Mouse (Mus musculus) brain, embryonic 14.5 days (tissue): ENCODE measurements around the gene Tmf1. TPM values are rescaled to one million over a fixed set of nuclear protein-coding genes. Genes with fewer than 3 reads are reported as not detected.

Experiments used
- DNase-seq: peaks from one replicate; pipeline ENCODE4 v3.0.0-alpha.2; 2011; ENCODE audit warnings: low read depth
- CTCF ChIP-seq: fragments of 200-500 bp; IDR thresholded peaks from 2 replicates; pipeline ENCODE4 v1.5.1; 2012; ENCODE audit warnings: inconsistent platforms, mild to moderate bottlenecking, moderate library complexity, borderline replicate concordance; ENCODE audit not compliant: insufficient read depth, insufficient read length; ENCODE audit errors: extremely low read depth
- POLR2A ChIP-seq: fragments of 200-500 bp; IDR thresholded peaks from 2 replicates; pipeline ENCODE4 v1.6.1; 2012; ENCODE audit warnings: mild to moderate bottlenecking, inconsistent platforms, borderline replicate concordance; ENCODE audit not compliant: poor library complexity, insufficient read depth, insufficient read length, severe bottlenecking; ENCODE audit errors: extremely low read depth
- polyA plus RNA-seq: library from polyadenylated mRNA; depleted of rRNA; stranded (reverse); fragments of >200 nt; gene quantifications from 2 replicates; pipeline ENCODE4 v1.2.3, GENCODE M21; 2012

The Tmf1 gene
- polyA plus RNA-seq, 1 experiment: 8.4 TPM

DNA sequence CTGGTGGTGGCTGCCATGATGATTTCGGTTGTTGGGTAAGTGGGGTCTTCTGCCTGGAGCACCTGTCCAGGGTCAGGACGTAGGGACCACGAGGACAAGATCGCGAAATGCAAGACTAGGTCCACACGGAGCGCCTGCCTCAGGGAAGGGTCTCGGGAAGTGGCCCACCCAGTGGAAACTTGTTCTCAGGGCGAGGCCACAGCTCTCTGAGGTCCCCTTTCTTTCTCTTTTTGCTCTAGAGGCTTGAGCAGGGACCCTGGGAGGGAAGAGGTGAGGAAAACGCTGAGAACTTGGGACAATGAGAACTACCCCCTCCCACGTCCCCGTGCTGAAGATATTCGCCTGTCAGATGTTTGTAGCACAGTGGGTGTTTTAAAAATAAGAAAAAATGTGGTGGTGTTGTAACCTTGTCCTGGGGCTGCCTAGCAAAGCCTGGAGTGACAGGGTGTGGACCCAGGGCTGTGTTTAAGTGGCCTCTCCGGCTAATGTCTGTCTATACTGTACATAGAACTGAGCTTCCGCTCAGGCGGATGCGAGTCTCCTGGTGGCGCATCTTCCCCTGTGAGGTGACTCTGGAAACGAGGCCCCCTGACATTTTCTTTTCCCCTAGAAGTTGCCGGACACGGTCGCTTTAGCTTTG lies 32.2 kb upstream of the Tmf1 start:
- TF ChIP-seq CTCF: no peak
- no peak for TF ChIP-seq POLR2A
- DNase-seq: peak; percentile 38

GRCm38 (mm10) chr6:97210191-97210961 lies 31.5 kb upstream of the Tmf1 start, which contains the start of gene Arl6ip5:
Gene Arl6ip5, plus strand, starts transcription at chr6:97210689.
- DNase-seq: peak; percentile 98
- TF ChIP-seq CTCF (no peak), POLR2A (peak; percentile 34; the same call in 1 of the 2 replicates)

DNA sequence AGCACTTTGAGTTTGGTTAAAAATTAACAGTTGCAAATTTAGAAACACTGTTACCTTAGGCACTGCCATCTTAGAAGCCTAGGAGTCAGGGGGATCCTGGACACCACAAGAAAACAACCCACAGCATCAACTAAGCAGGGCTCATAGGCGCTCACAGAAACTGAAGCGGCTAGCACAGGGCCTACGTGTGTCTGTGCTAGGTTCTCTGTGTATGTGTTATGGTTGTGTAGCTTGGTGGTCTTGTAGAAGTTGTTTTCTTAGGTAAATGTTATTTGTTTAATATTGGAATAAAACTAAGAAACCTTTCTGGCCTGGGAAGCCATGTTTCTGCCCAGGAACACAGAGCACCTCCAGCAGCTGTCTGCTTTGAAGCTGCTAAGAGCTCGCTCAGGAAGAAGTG lies 30.8 kb upstream of the Tmf1 start:
- TF ChIP-seq POLR2A (no peak), CTCF (no peak)
- DNase-seq: no peak

DNA sequence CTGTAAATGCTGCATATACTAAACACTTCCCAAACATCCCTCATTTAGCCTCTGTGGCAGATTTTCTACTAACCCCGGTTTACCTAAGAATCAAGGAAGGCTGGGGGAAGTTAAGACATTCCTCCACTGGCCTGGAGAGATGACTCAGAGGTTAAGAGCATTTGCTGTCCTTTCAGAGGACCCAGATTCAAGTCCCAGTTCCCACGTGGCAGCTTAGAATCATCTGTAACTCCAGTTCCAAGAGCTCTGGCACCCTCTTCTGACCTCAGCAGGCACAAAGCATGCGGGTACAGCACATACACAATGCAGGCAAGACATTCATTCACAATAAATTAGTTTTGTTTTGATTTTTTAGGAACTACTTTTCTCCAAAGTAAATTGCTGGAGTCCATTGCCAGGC lies 30.3 kb upstream of the Tmf1 start:
- no peak for DNase-seq
- TF ChIP-seq POLR2A (no peak), CTCF (no peak)

GRCm38 (mm10) chr6:97208406-97208805 lies 29.5 kb upstream of the Tmf1 start:
- DNase-seq: no peak
- TF ChIP-seq POLR2A (no peak), CTCF (no peak)

DNA sequence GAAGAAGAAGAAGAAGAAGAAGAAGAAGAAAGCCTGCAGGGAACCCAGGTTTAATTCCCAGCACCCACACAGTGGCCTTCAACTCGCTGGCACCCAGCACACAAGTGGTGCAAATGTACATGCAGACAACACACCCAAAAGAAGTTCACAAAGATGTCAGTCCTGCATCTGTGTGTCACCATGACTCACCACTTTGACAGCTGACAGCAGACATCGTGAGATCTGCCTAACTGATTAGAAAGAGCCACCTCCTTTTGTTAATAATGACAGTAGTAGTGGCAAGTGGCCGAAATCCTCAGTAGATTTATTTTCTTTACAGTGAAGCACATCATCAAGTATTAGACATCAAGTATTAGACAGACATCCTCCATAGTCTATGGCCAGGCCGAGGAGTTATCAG lies 28.2 kb upstream of the Tmf1 start:
- TF ChIP-seq CTCF (no peak), POLR2A (no peak)
- DNase-seq: no peak

GRCm38 (mm10) chr6:97205439-97205885 lies 26.5 kb upstream of the Tmf1 start, which contains the start of gene Uba3:
Gene Uba3, minus strand, starts transcription at chr6:97205647.
- peak; percentile 65; the same call in 1 of the 2 replicates for TF ChIP-seq POLR2A
- TF ChIP-seq CTCF: no peak
- DNase-seq: peak; percentile 100

- TF ChIP-seq CTCF: no peak
- TF ChIP-seq POLR2A: no peak
- peak; percentile 48 for DNase-seq
These were observed 26.0 kb upstream of the Tmf1 start for GRCm38 (mm10) chr6:97204952-97205351.

DNA sequence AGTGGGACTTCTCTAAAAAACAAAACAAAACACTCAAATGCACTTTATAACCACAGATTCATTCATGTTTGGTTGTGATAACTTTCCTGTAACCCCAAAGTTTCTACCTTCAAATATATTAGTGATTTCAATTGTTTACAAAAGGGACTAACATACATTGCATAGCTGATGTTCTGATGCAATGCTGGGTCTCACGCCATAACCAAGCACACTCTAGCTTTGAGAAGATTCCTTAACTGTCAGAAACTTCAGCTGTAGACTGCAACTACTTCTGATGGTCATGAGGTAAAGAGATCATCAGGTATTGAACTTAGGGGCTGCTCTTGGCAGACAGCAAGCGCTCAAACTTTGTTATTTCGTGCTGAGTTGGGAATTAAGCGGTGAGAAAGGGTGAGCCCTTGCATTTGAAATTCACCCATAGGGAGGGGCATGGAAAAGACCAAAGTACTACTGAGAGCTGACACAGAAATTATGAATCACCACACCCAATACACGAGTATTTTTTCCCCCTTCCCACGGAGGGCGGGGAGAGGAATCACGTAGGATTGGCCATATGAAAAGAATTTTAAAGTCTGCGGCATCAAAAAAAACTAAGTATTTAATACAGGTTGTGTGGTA lies 25.4 kb upstream of the Tmf1 start:
- TF ChIP-seq POLR2A (no peak), CTCF (no peak)

DNA sequence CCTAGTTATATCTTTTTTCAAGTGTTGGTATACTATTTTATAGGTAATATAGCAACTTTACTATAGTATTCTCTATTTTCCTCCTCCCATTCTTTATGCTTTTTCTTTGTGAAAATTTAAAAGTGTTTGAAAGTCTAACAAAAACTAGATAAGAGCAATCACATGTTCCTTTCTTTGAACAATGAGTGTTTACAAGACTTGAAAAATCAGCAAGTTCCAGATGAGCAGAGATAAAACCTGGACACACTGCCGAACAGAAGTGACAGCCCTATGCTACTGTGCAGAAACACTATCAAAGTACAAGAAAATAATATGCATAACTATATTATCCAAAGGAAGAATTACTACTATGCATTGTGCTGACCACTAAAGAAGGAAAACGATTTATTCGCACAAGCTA lies 23.6 kb upstream of the Tmf1 start:
- no peak for DNase-seq
- TF ChIP-seq POLR2A (no peak), CTCF (no peak)

More for the DNA sequence above, 25.4 kb upstream of the Tmf1 start:
- DNase-seq: no peak

DNA sequence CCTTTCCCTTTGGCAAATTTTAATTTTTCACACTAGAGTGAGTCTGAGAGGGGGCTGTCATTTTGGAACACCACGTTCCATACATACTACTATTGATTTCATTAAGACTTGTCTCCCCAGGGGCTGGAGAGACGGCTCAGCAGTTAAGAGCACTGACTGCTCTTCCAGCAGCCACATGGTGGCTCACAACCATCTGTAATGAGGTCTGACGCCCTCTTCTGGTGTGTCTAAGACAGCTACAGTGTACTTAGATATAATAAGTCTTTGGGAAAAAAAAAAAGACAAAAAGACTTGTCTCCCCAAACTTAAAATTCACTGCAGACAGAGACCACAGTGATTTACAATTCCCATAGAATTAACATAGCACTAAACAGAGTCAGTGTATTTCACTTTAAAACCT lies 21.5 kb upstream of the Tmf1 start:
- TF ChIP-seq POLR2A (no peak), CTCF (no peak)
- no peak for DNase-seq
